Mouse (Mus musculus): ENCODE results near the gene Apol7e. TPM values are rescaled to one million over a fixed set of nuclear protein-coding genes. Genes with fewer than 3 reads are reported as not detected.
"Not testable (repeated sequence)": the region's sequence is repeated elsewhere in the genome, so short reads cannot be mapped to it uniquely, and the experiment has no call there.

The Apol7e gene
- 0.17 and 0.19 TPM in 2 replicates for polyA plus RNA-seq (2014; fragmentation: Nextera tagmentation; extraction: Ambion mirVana)

DNA sequence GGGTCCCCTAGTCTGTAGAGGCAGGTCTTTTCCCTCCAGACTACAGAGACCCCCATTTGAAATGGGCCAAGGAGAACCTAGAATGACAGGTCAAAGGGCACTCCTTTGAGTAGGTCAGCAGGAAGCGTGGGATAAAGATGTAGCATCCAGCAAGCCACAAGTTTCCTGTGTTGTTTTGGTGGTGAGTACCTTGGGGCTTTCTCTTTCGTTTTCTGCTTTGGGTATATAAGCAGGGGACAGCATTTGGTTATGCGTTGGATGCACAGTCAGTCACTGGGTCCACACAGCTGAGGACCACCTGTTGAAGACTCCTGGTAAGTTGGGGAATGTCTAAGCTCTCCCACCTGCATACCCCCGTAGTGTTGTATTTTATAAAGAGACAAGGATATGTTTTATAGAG is at the start of gene Apol7e:
Gene Apol7e, plus strand, starts transcription at position 202 of the 400 bp plus-strand sequence.
- not testable (repeated sequence) for H3K9ac ChIP-seq (replicated peaks; ENCODE audit: low read depth, low read length); ATAC-seq (ENCODE audit: insufficient number of reproducible peaks, insufficient read depth, low FRiP score, low read depth); H3K27ac ChIP-seq (ENCODE audit: low read length); H3K4me1 ChIP-seq (ENCODE audit: control insufficient read depth, insufficient read depth, low read length); H3K36me3 ChIP-seq (ENCODE audit: control insufficient read depth, insufficient read depth, low read length); H3K9me3 ChIP-seq (ENCODE audit: control insufficient read depth, low read depth, low read length); H3K27me3 ChIP-seq (ENCODE audit: control insufficient read depth, insufficient read depth, low read length); H3K4me3 ChIP-seq (ENCODE audit: low read depth, low read length); H3K4me2 ChIP-seq (replicated peaks; ENCODE audit: low read depth, low read length)
- WGBS = 77% methylated on average over 4 of the region's 4 CpGs

DNA sequence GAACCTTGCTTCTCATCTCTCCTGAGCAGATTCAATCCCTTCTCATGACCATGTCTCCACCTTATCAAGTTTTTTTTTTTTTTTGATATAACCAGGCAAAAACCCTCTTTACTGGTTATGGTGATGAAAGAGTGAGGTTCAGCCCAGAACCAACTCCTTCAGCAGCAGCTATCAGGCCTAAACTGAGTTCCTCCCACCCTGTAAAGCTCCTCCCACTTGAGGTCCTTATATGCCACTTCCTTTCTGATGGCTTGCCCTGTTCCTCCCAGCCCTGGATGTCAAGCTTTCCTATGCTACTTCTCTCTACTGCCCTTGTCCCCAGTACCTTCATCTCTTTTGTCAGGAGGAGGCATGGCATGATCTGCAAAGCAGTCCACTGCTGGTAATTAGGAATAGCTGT is 47.5 kb upstream of the Apol7e start:
- H3K9me3 ChIP-seq (ENCODE audit: control insufficient read depth, low read depth, low read length); ATAC-seq (ENCODE audit: insufficient number of reproducible peaks, insufficient read depth, low FRiP score, low read depth); H3K27me3 ChIP-seq (ENCODE audit: control insufficient read depth, insufficient read depth, low read length); H3K4me2 ChIP-seq (replicated peaks; ENCODE audit: low read depth, low read length); H3K4me1 ChIP-seq (ENCODE audit: control insufficient read depth, insufficient read depth, low read length); H3K36me3 ChIP-seq (ENCODE audit: control insufficient read depth, insufficient read depth, low read length); H3K27ac ChIP-seq (ENCODE audit: low read length); H3K9ac ChIP-seq (replicated peaks; ENCODE audit: low read depth, low read length); H3K4me3 ChIP-seq (ENCODE audit: low read depth, low read length): not testable (repeated sequence)

- not testable (repeated sequence) for H3K4me2 ChIP-seq (replicated peaks; ENCODE audit: low read depth, low read length); H3K27me3 ChIP-seq (ENCODE audit: control insufficient read depth, insufficient read depth, low read length); H3K4me1 ChIP-seq (ENCODE audit: control insufficient read depth, insufficient read depth, low read length); H3K27ac ChIP-seq (ENCODE audit: low read length); H3K36me3 ChIP-seq (ENCODE audit: control insufficient read depth, insufficient read depth, low read length); H3K9ac ChIP-seq (replicated peaks; ENCODE audit: low read depth, low read length); H3K4me3 ChIP-seq (ENCODE audit: low read depth, low read length); H3K9me3 ChIP-seq (ENCODE audit: control insufficient read depth, low read depth, low read length); ATAC-seq (ENCODE audit: insufficient number of reproducible peaks, insufficient read depth, low FRiP score, low read depth)
- WGBS = 94% methylated on average over 1 of the region's 1 CpGs
Observed at GRCm38 (mm10) chr15:77659773-77660172, 38.9 kb upstream of the Apol7e start.

- H3K4me3 ChIP-seq (ENCODE audit: low read depth, low read length); ATAC-seq (ENCODE audit: insufficient number of reproducible peaks, insufficient read depth, low FRiP score, low read depth); H3K27me3 ChIP-seq (ENCODE audit: control insufficient read depth, insufficient read depth, low read length); H3K4me2 ChIP-seq (replicated peaks; ENCODE audit: low read depth, low read length); H3K9me3 ChIP-seq (ENCODE audit: control insufficient read depth, low read depth, low read length); H3K4me1 ChIP-seq (ENCODE audit: control insufficient read depth, insufficient read depth, low read length); H3K27ac ChIP-seq (ENCODE audit: low read length); H3K36me3 ChIP-seq (ENCODE audit: control insufficient read depth, insufficient read depth, low read length); H3K9ac ChIP-seq (replicated peaks; ENCODE audit: low read depth, low read length): not testable (repeated sequence)
- 65% methylated on average over 2 of the region's 2 CpGs for WGBS
Observed at GRCm38 (mm10) chr15:77661841-77662240, 36.8 kb upstream of the Apol7e start.

DNA sequence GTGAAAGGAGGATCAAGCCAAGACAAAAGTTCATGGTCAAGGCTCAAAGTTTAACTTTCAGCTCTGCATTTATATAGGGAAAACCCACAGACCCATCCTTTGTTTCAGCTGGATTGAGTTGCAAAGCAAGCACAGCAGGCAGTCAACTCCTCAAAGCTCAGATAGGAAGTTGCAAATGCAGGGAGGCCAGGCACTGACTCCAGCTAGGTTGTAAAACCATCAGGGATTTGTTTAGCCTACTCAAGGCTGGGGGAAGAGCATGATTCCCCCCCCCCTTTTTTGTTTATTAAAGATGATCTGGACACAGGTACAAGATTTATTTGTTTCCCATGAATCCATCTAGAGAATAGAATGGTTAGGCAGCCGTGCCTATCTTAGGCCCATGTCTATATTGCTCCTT is 24.6 kb upstream of the Apol7e start:
- 71% methylated on average over 1 of the region's 1 CpGs for WGBS
- not testable (repeated sequence) for H3K4me3 ChIP-seq (ENCODE audit: low read depth, low read length); H3K27me3 ChIP-seq (ENCODE audit: control insufficient read depth, insufficient read depth, low read length); ATAC-seq (ENCODE audit: insufficient number of reproducible peaks, insufficient read depth, low FRiP score, low read depth); H3K36me3 ChIP-seq (ENCODE audit: control insufficient read depth, insufficient read depth, low read length); H3K27ac ChIP-seq (ENCODE audit: low read length); H3K4me2 ChIP-seq (replicated peaks; ENCODE audit: low read depth, low read length); H3K4me1 ChIP-seq (ENCODE audit: control insufficient read depth, insufficient read depth, low read length); H3K9ac ChIP-seq (replicated peaks; ENCODE audit: low read depth, low read length); H3K9me3 ChIP-seq (ENCODE audit: control insufficient read depth, low read depth, low read length)

- H3K4me1 ChIP-seq (ENCODE audit: control insufficient read depth, insufficient read depth, low read length); H3K27me3 ChIP-seq (ENCODE audit: control insufficient read depth, insufficient read depth, low read length); H3K36me3 ChIP-seq (ENCODE audit: control insufficient read depth, insufficient read depth, low read length); ATAC-seq (ENCODE audit: insufficient number of reproducible peaks, insufficient read depth, low FRiP score, low read depth); H3K4me3 ChIP-seq (ENCODE audit: low read depth, low read length); H3K9ac ChIP-seq (replicated peaks; ENCODE audit: low read depth, low read length); H3K4me2 ChIP-seq (replicated peaks; ENCODE audit: low read depth, low read length); H3K9me3 ChIP-seq (ENCODE audit: control insufficient read depth, low read depth, low read length); H3K27ac ChIP-seq (ENCODE audit: low read length): not testable (repeated sequence)
- 5% methylated on average over 7 of the region's 11 CpGs for WGBS
Observed at GRCm38 (mm10) chr15:77683944-77684343, 14.7 kb upstream of the Apol7e start.

DNA sequence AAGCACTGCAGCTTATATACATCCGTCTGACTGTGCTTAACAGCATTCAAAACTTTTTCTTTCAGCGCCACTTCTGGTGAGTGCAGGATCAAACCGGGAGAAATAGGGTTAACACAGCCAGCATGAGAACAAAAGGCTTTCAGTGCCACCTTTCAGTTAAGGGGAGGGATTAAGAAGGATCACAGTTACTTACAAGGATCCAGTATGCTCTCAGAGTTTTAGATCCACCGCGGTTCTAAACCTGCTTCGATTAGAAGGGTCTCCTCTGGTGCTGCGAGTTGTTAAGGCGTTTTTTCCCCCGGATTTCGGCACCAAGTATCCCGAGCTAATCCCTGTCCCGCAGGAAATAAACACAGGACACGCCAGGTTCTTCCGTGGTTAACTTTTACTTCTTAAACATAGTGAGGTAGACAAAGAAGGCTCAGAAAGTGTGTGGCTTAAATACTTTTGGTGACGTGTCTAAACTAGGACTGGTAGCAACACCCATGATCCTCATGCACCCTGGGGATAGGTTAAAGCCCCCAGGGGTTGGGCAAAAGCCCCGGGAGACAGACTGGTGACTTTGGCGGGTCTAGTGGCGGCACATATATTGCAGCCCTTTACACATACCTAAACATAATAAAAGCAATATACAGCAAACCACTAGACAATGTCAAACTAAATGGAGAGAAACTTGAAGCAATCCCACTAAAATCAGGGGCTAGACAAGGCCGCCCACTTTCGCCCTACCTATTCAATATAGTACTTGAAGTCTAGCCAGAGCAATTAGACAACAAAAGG is 6.9 kb upstream of the Apol7e start:
- H3K9ac ChIP-seq (replicated peaks; ENCODE audit: low read depth, low read length); H3K27ac ChIP-seq (ENCODE audit: low read length); H3K9me3 ChIP-seq (ENCODE audit: control insufficient read depth, low read depth, low read length); H3K36me3 ChIP-seq (ENCODE audit: control insufficient read depth, insufficient read depth, low read length); H3K4me1 ChIP-seq (ENCODE audit: control insufficient read depth, insufficient read depth, low read length); ATAC-seq (ENCODE audit: insufficient number of reproducible peaks, insufficient read depth, low FRiP score, low read depth); H3K27me3 ChIP-seq (ENCODE audit: control insufficient read depth, insufficient read depth, low read length): not testable (repeated sequence)
- Histone ChIP-seq H3K4me2 (replicated peaks; ENCODE audit: low read depth, low read length) (peak overlapping the region; percentile 42), H3K4me3 (ENCODE audit: low read depth, low read length) (peak overlapping the region; percentile 18)
- 8% methylated on average over 19 of the region's 20 CpGs for WGBS

DNA sequence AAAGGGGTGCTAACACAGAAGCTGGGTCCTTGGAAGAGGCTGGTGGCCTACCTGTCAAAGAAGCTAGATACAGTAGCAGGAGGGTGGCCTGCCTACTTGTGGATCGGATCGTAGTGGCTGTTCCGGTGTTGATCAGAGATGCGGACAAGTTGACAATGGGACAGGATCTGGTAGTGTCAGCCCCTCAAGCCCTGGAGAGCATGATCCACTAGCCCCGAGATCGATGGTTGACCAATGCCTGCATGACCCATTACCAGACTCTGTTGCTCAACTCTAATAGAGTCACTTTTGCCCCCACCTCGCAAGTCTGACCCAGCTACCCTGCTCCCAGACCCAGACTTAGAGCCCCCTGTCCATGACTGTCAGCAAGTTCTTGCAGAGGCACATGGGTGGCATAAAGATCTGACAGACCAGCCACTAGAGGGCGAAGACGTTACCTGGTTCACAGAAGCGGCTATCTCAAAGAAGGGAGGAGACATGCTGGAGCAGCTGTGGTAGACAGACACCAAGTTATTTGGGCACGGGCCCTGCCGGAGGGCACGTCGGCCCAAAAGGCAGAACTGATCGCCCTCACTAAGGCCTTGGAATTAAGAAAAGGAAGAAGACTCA is 3.9 kb upstream of the Apol7e start:
- 34% methylated on average over 11 of the region's 15 CpGs for WGBS
- H3K4me2 ChIP-seq (replicated peaks; ENCODE audit: low read depth, low read length); H3K9ac ChIP-seq (replicated peaks; ENCODE audit: low read depth, low read length); H3K27ac ChIP-seq (ENCODE audit: low read length); H3K4me3 ChIP-seq (ENCODE audit: low read depth, low read length); H3K27me3 ChIP-seq (ENCODE audit: control insufficient read depth, insufficient read depth, low read length); H3K36me3 ChIP-seq (ENCODE audit: control insufficient read depth, insufficient read depth, low read length); ATAC-seq (ENCODE audit: insufficient number of reproducible peaks, insufficient read depth, low FRiP score, low read depth); H3K4me1 ChIP-seq (ENCODE audit: control insufficient read depth, insufficient read depth, low read length); H3K9me3 ChIP-seq (ENCODE audit: control insufficient read depth, low read depth, low read length): not testable (repeated sequence)

DNA sequence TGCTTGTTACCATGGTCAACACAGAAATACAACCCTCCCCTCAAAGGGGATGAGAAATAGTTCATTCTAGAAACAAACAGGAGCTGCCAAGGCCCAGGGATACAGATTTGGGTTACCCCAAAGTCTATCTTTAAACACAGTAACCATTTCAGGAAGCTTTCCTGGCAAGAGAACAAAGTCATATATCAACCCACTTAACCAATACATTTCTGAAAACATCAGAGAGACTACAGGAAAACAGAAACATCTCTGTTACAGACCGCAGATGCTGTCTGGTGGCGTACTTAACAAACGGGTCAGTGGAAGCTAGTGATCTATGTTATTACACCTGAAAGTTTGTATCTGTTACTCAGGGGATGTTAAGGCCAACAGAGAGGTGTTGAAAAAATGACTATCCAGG is 6.6 kb downstream of the Apol7e start:
- 74% methylated on average over 3 of the region's 3 CpGs for WGBS
- not testable (repeated sequence) for H3K4me1 ChIP-seq (ENCODE audit: control insufficient read depth, insufficient read depth, low read length); H3K9ac ChIP-seq (replicated peaks; ENCODE audit: low read depth, low read length); H3K4me3 ChIP-seq (ENCODE audit: low read depth, low read length); ATAC-seq (ENCODE audit: insufficient number of reproducible peaks, insufficient read depth, low FRiP score, low read depth); H3K36me3 ChIP-seq (ENCODE audit: control insufficient read depth, insufficient read depth, low read length); H3K4me2 ChIP-seq (replicated peaks; ENCODE audit: low read depth, low read length); H3K27ac ChIP-seq (ENCODE audit: low read length); H3K9me3 ChIP-seq (ENCODE audit: control insufficient read depth, low read depth, low read length); H3K27me3 ChIP-seq (ENCODE audit: control insufficient read depth, insufficient read depth, low read length)
